Mouse (Mus musculus): ENCODE results near the gene Gcgr. TPM values are rescaled to one million over a fixed set of nuclear protein-coding genes. Genes with fewer than 3 reads are reported as not detected.

Gene Gcgr
- total and polyA plus RNA-seq, 3 experiments: not detected

- DNase-seq (ENCODE audit: low read depth, low spot score): no peak
- peaks cover 5 to 28% of the 10 kb centered on the region in 2 experiments for H3K36me3 ChIP-seq (ENCODE audit: control insufficient read depth in 1 of 2, insufficient read depth in 2 of 2, low read length in 2 of 2)
- peaks cover 5 to 16% of the 10 kb centered on the region in 2 experiments for H3K4me1 ChIP-seq (ENCODE audit: control insufficient read depth in 1 of 2, insufficient read depth in 2 of 2, low read length in 2 of 2)
Measured at GRCm38 (mm10) chr11:120573585-120574277, 43.2 kb downstream of the Gcgr start.

GRCm38 (mm10) chr11:120574278-120574600, 43.7 kb downstream of the Gcgr start:
- peaks cover 5 to 18% of the 10 kb centered on the region in 2 experiments for H3K4me1 ChIP-seq (ENCODE audit: control insufficient read depth in 1 of 2, insufficient read depth in 2 of 2, low read length in 2 of 2)
- peaks cover 6 to 28% of the 10 kb centered on the region in 2 experiments for H3K36me3 ChIP-seq (ENCODE audit: control insufficient read depth in 1 of 2, insufficient read depth in 2 of 2, low read length in 2 of 2)
- H3K27ac ChIP-seq (ENCODE audit: control insufficient read depth, low read depth, low read length): peak overlapping the region; percentile 15

More at GRCm38 (mm10) chr11:120573585-120574277, 43.2 kb downstream of the Gcgr start:
- H3K9ac ChIP-seq (ENCODE audit: control insufficient read depth, low read depth, low read length, poor library complexity, severe bottlenecking): peak overlapping the region; percentile 92
- H3K9me3 ChIP-seq (replicated peaks; ENCODE audit: insufficient read depth, low read length): no peaks in the 10 kb centered on the region
- H3K79me2 ChIP-seq (ENCODE audit: control insufficient read depth, insufficient read depth, low read length, poor library complexity): peaks cover 38% of the 10 kb centered on the region
- no peaks in the 10 kb centered on the region for H3K27me3 ChIP-seq (ENCODE audit: control insufficient read depth in 1 of 2, insufficient read depth in 2 of 2, low read length in 2 of 2)
- TF ChIP-seq MXI1 (IDR thresholded peaks at IDR 0.05; ENCODE audit: low read depth, low read length): peak; percentile 48
- TF ChIP-seq MYB (IDR thresholded peaks at IDR 0.05; ENCODE audit: low read depth, low read length): 0 out of 2 replicates have a peak, but pooled peaks have one; percentile 9
- no peak for TF ChIP-seq E2F4 (IDR thresholded peaks at IDR 0.05; ENCODE audit: borderline replicate concordance, low read depth, low read length)
- no peak for TF ChIP-seq GABPA (IDR thresholded peaks at IDR 0.05; ENCODE audit: low read depth, low read length)
- peak; percentile 48; the same call in 1 of the 2 replicates for TF ChIP-seq ZNF384 (IDR thresholded peaks at IDR 0.05; ENCODE audit: low read depth, low read length)
- no peak for TF ChIP-seq ELF1 (IDR thresholded peaks at IDR 0.05; ENCODE audit: low read depth, low read length)
- TF ChIP-seq EP300 (IDR thresholded peaks at IDR 0.05; ENCODE audit: low read depth in 1 of 2, low read length in 2 of 2): no peak; a peak in 1 of 4 replicates
- TF ChIP-seq MAZ (IDR thresholded peaks at IDR 0.05; ENCODE audit: low read depth, low read length): no peak; the same call in 1 of the 2 replicates
- TF ChIP-seq TBP (IDR thresholded peaks at IDR 0.05; ENCODE audit: low read depth, low read length): no peak; the same call in 1 of the 2 replicates
- TF ChIP-seq ETS1 (IDR thresholded peaks at IDR 0.05; ENCODE audit: low read depth, low read length): 0 out of 2 replicates have a peak, but pooled peaks have one; percentile 14
- TF ChIP-seq CHD1 (IDR thresholded peaks at IDR 0.05; ENCODE audit: low read depth, low read length): peak; percentile 91; the same call in 1 of the 2 replicates
- TF ChIP-seq SIN3A (IDR thresholded peaks at IDR 0.05; ENCODE audit: low read length): peak; percentile 43
- no peak for TF ChIP-seq USF2 (IDR thresholded peaks at IDR 0.05; ENCODE audit: borderline replicate concordance in 1 of 2, insufficient read depth in 1 of 2, low read depth in 1 of 2, low read length in 2 of 2)
- peak overlapping the region; percentile 79 to 88 for H3K4me3 ChIP-seq (ENCODE audit: control insufficient read depth in 1 of 2, insufficient read depth in 1 of 2, low read depth in 2 of 2, low read length in 2 of 2)
- peak overlapping the region; percentile 84 for H3K27ac ChIP-seq (ENCODE audit: control insufficient read depth, low read depth, low read length)

More at GRCm38 (mm10) chr11:120574278-120574600, 43.7 kb downstream of the Gcgr start:
- H3K9ac ChIP-seq (ENCODE audit: control insufficient read depth, low read depth, low read length, poor library complexity, severe bottlenecking): peak overlapping the region; percentile 92
- no peaks in the 10 kb centered on the region for H3K27me3 ChIP-seq (ENCODE audit: control insufficient read depth in 1 of 2, insufficient read depth in 2 of 2, low read length in 2 of 2)
- H3K4me3 ChIP-seq (ENCODE audit: control insufficient read depth in 1 of 2, insufficient read depth in 1 of 2, low read depth in 2 of 2, low read length in 2 of 2): peak overlapping the region; percentile 79 to 88
- no peaks in the 10 kb centered on the region for H3K9me3 ChIP-seq (replicated peaks; ENCODE audit: insufficient read depth, low read length)
- DNase-seq (ENCODE audit: low read depth, low spot score): peak; percentile 68
- H3K79me2 ChIP-seq (ENCODE audit: control insufficient read depth, insufficient read depth, low read length, poor library complexity): peaks cover 43% of the 10 kb centered on the region
- TF ChIP-seq E2F4 (IDR thresholded peaks at IDR 0.05; ENCODE audit: borderline replicate concordance, low read depth, low read length): no peak
- TF ChIP-seq MAZ (IDR thresholded peaks at IDR 0.05; ENCODE audit: low read depth, low read length): no peak
- 0 out of 2 replicates have a peak, but pooled peaks have one; percentile 5 for TF ChIP-seq POLR2AphosphoS2 (IDR thresholded peaks at IDR 0.05; ENCODE audit: low read length)
- TF ChIP-seq RAD21 (IDR thresholded peaks at IDR 0.05; ENCODE audit: low read depth, low read length): no peak
- 0 out of 4 replicates have a peak, but pooled peaks of 1 of the 2 experiments have one; percentile 8 for TF ChIP-seq EP300 (IDR thresholded peaks at IDR 0.05; ENCODE audit: low read depth in 1 of 2, low read length in 2 of 2)
- TF ChIP-seq CTCF (IDR thresholded peaks at IDR 0.05 in 2 of 3, conservative IDR thresholded peaks at IDR 0.05 in 1 of 3; ENCODE audit: control insufficient read depth in 1 of 3, insufficient read depth in 1 of 3, low read depth in 2 of 3, low read length in 3 of 3, poor library complexity in 1 of 3, severe bottlenecking in 1 of 3): no peak
- 0 out of 2 replicates have a peak, but pooled peaks have one; percentile 18 for TF ChIP-seq TBP (IDR thresholded peaks at IDR 0.05; ENCODE audit: low read depth, low read length)
- TF ChIP-seq MAFK (IDR thresholded peaks at IDR 0.05; ENCODE audit: borderline replicate concordance, low read depth, low read length): no peak
- no peak for TF ChIP-seq ZMIZ1 (IDR thresholded peaks at IDR 0.05; ENCODE audit: low read depth, low read length)
- 0 out of 2 replicates have a peak, but pooled peaks have one; percentile 10 for TF ChIP-seq GATA1 (IDR thresholded peaks at IDR 0.05; ENCODE audit: low read depth, low read length)
- TF ChIP-seq CHD2 (IDR thresholded peaks at IDR 0.05; ENCODE audit: low read length): no peak
- TF ChIP-seq ZKSCAN1 (IDR thresholded peaks at IDR 0.05; ENCODE audit: low read depth, low read length): no peak
- TF ChIP-seq ZNF384 (IDR thresholded peaks at IDR 0.05; ENCODE audit: low read depth, low read length): no peak; the same call in 1 of the 2 replicates
- TF ChIP-seq MEF2A (IDR thresholded peaks at IDR 0.05; ENCODE audit: extremely low read depth, insufficient replicate concordance, low read depth, low read length, poor library complexity, severe bottlenecking): no peak

Measured in MEL (cell line).